Mouse (Mus musculus): Measurements from ENCODE around the gene Cyb561d2.

- TF ChIP-seq GABPA (IDR thresholded peaks at IDR 0.05; ENCODE audit: insufficient replicate concordance, low read depth, low read length) (no peak), MYC (IDR thresholded peaks at IDR 0.05; ENCODE audit: low read depth, low read length) (no peak; the same call in 1 of the 2 replicates), CTCF (conservative IDR thresholded peaks at IDR 0.05 in 1 of 2, IDR thresholded peaks at IDR 0.05 in 1 of 2; ENCODE audit: low read depth in 2 of 2, low read length in 2 of 2) (no peak), POLR2A (IDR thresholded peaks at IDR 0.05; ENCODE audit: low read depth, low read length) (no peak)
Measured at GRCm38 (mm10) chr9:107569270-107569669, 27.3 kb upstream of the Cyb561d2 start.

All from CH12.LX (cell line).